Mouse (Mus musculus) hindbrain, embryonic 15.5 days (tissue): ENCODE measurements around the gene Olfr432. TPM values are rescaled to one million over a fixed set of nuclear protein-coding genes. Genes with fewer than 3 reads are reported as not detected.

Experiments used
- ATAC-seq: fragments of 200-750 bp; cut with Nextera tagmentation; 2 replicates; pipeline ENCODE4 v1.8.0; 2017; ENCODE audit warnings: low read depth, moderate number of reproducible peaks, moderate TSS enrichment; ENCODE audit not compliant: low FRiP score
- H3K27ac ChIP-seq: fragments of 300-500 bp; sonication (generic); replicated peaks from 2 replicates; pipeline ENCODE4 v1.5.1; 2015; ENCODE audit warnings: mild to moderate bottlenecking, inconsistent platforms
- H3K27me3 ChIP-seq: fragments of 300-500 bp; sonication (generic); 2 replicates; pipeline ENCODE4 v1.6.1; 2015; ENCODE audit warnings: control low read depth, inconsistent platforms
- H3K36me3 ChIP-seq: fragments of 300-500 bp; sonication (generic); 2 replicates; pipeline ENCODE4 v1.6.1; 2015; ENCODE audit warnings: control low read depth, inconsistent platforms
- H3K4me1 ChIP-seq: fragments of 300-500 bp; sonication (generic); replicated peaks from 2 replicates; pipeline ENCODE4 v1.6.1; 2015; ENCODE audit warnings: control low read depth, inconsistent platforms
- H3K4me2 ChIP-seq: fragments of 300-500 bp; sonication (generic); 2 replicates; pipeline ENCODE4 v1.6.1; 2015; ENCODE audit warnings: moderate library complexity, mild to moderate bottlenecking, inconsistent platforms
- H3K4me3 ChIP-seq: fragments of 300-500 bp; sonication (generic); 2 replicates; pipeline ENCODE4 v1.5.1; 2015; ENCODE audit warnings: mild to moderate bottlenecking, inconsistent platforms
- H3K9ac ChIP-seq: fragments of 300-500 bp; sonication (generic); 2 replicates; pipeline ENCODE4 v1.6.1; 2015; ENCODE audit warnings: inconsistent platforms
- H3K9me3 ChIP-seq: fragments of 300-500 bp; sonication (generic); 2 replicates; pipeline ENCODE4 v1.6.1; 2016; ENCODE audit warnings: control low read depth, inconsistent platforms
- WGBS: fragments of 180-500 bp; shearing (Covaris S2); methylation state at CpG from one replicate; pipeline ENCODE4 v1.1.7; 2015; 5-methylcytosine and 5-hydroxymethylcytosine counted together
- polyA plus RNA-seq: library from polyadenylated mRNA; unstranded; fragments of >200 nt; fragmentation: Nextera tagmentation; extraction: Ambion mirVana; gene quantifications from 2 replicates; pipeline ENCODE4 v1.2.1, GENCODE M21; 2015

Gene Olfr432
- polyA plus RNA-seq, 1 experiment from 2014 or later, result not detected

GRCm38 (mm10) chr1:174051515-174051914 lies 2.5 kb downstream of the Olfr432 start:
- no peak overlapping the region for H3K27ac ChIP-seq
- 91% methylated on average over 4 of the region's 4 CpGs for WGBS
- H3K4me2 ChIP-seq, result no peak overlapping the region
- H3K27me3 ChIP-seq, result no peaks in the 10 kb centered on the region
- no peaks in the 10 kb centered on the region for H3K4me1 ChIP-seq
- H3K9me3 ChIP-seq, result no peaks in the 10 kb centered on the region
- H3K9ac ChIP-seq, result no peak overlapping the region
- ATAC-seq, result no peak
- no peak overlapping the region for H3K4me3 ChIP-seq
- no peaks in the 10 kb centered on the region for H3K36me3 ChIP-seq

- 88% methylated on average over 5 of the region's 5 CpGs for WGBS
- Histone ChIP-seq H3K9ac (no peak overlapping the region), H3K27me3 (no peaks in the 10 kb centered on the region), H3K36me3 (no peaks in the 10 kb centered on the region), H3K4me2 (no peak overlapping the region), H3K4me3 (no peak overlapping the region), H3K9me3 (no peaks in the 10 kb centered on the region), H3K27ac (no peak overlapping the region), H3K4me1 (no peaks in the 10 kb centered on the region)
- no peak for ATAC-seq
These were observed 3.0 kb downstream of the Olfr432 start for GRCm38 (mm10) chr1:174051931-174052536.

GRCm38 (mm10) chr1:174052981-174053380 lies 4.0 kb downstream of the Olfr432 start:
- ATAC-seq, result no peak
- H3K4me2 ChIP-seq, result no peak overlapping the region
- WGBS, result 89% methylated on average over 3 of the region's 3 CpGs

GRCm38 (mm10) chr1:174055248-174055647 lies 6.2 kb downstream of the Olfr432 start:
- Histone ChIP-seq H3K4me2 (no peak overlapping the region), H3K27me3 (no peaks in the 10 kb centered on the region), H3K9ac (no peak overlapping the region), H3K9me3 (no peaks in the 10 kb centered on the region), H3K36me3 (no peaks in the 10 kb centered on the region), H3K4me3 (no peak overlapping the region), H3K4me1 (no peaks in the 10 kb centered on the region), H3K27ac (no peak overlapping the region)
- 84% methylated on average over 2 of the region's 2 CpGs for WGBS
- ATAC-seq, result no peak

More at GRCm38 (mm10) chr1:174052981-174053380, 4.0 kb downstream of the Olfr432 start:
- no peaks in the 10 kb centered on the region for H3K36me3 ChIP-seq
- no peak overlapping the region for H3K9ac ChIP-seq
- no peaks in the 10 kb centered on the region for H3K9me3 ChIP-seq
- H3K27ac ChIP-seq, result no peak overlapping the region
- H3K4me1 ChIP-seq, result no peaks in the 10 kb centered on the region
- H3K27me3 ChIP-seq, result no peaks in the 10 kb centered on the region
- no peak overlapping the region for H3K4me3 ChIP-seq

- H3K27me3 ChIP-seq, result no peaks in the 10 kb centered on the region
- no peak within 1 kb of the TSS for H3K4me3 ChIP-seq
- H3K9ac ChIP-seq, result no peak within 1 kb of the TSS
- no peaks in the 10 kb centered on the region for H3K9me3 ChIP-seq
- no peak within 1 kb of the TSS for H3K27ac ChIP-seq
- no peaks in the 10 kb centered on the region for H3K36me3 ChIP-seq
- no peaks in the 10 kb centered on the region for H3K4me1 ChIP-seq
- no peak within 1 kb of the TSS for H3K4me2 ChIP-seq
- no peak for ATAC-seq
- WGBS, result 85% methylated on average over 3 of the region's 3 CpGs
These were observed 17.3 kb downstream of the Olfr432 start, which contains the start of gene Olfr430 for GRCm38 (mm10) chr1:174066305-174066704. TSS of gene Olfr430 (plus strand) at chr1:174066605.

GRCm38 (mm10) chr1:174084031-174084430 lies 35.0 kb downstream of the Olfr432 start, which contains the start of gene Olfr429:
TSS of gene Olfr429 (plus strand) at chr1:174084331.
- Histone ChIP-seq H3K27me3 (no peaks in the 10 kb centered on the region), H3K27ac (no peak within 1 kb of the TSS), H3K36me3 (no peaks in the 10 kb centered on the region), H3K4me2 (no peak within 1 kb of the TSS), H3K4me1 (no peaks in the 10 kb centered on the region), H3K9me3 (no peaks in the 10 kb centered on the region), H3K4me3 (no peak within 1 kb of the TSS), H3K9ac (no peak within 1 kb of the TSS)
- WGBS, result 97% methylated on average over 2 of the region's 2 CpGs
- no peak for ATAC-seq

GRCm38 (mm10) chr1:174096591-174096990 lies 47.6 kb downstream of the Olfr432 start, which contains the start of gene Olfr427:
TSS of gene Olfr427 (plus strand) at chr1:174096891.
- Histone ChIP-seq H3K9me3 (no peaks in the 10 kb centered on the region), H3K4me3 (no peak within 1 kb of the TSS), H3K27ac (no peak within 1 kb of the TSS), H3K9ac (no peak within 1 kb of the TSS), H3K36me3 (no peaks in the 10 kb centered on the region), H3K4me1 (no peaks in the 10 kb centered on the region), H3K4me2 (no peak within 1 kb of the TSS), H3K27me3 (no peaks in the 10 kb centered on the region)
- ATAC-seq, result no peak
- 89% methylated on average over 1 of the region's 1 CpGs for WGBS

GRCm38 (mm10) chr1:174103735-174104134 lies 54.7 kb downstream of the Olfr432 start:
- no peaks in the 10 kb centered on the region for H3K4me1 ChIP-seq
- no peaks in the 10 kb centered on the region for H3K27me3 ChIP-seq
- H3K9me3 ChIP-seq, result no peaks in the 10 kb centered on the region
- no peak for ATAC-seq
- no peaks in the 10 kb centered on the region for H3K36me3 ChIP-seq
- no peak overlapping the region for H3K9ac ChIP-seq
- H3K27ac ChIP-seq, result no peak overlapping the region
- 74% methylated on average over 2 of the region's 2 CpGs for WGBS
- H3K4me3 ChIP-seq, result no peak overlapping the region
- no peak overlapping the region for H3K4me2 ChIP-seq

Other genes with a start within 250 kb of the Olfr432 start
- 0.45 and 2.0 TPM in 2 replicates for gene Ifi211, start 136.2 kb upstream of the Olfr432 start, polyA plus RNA-seq
- gene Mndal, start 106.7 kb upstream of the Olfr432 start, polyA plus RNA-seq, result 0.54 and 1.9 TPM in 2 replicates
- gene Ifi203, start 106.5 kb upstream of the Olfr432 start, polyA plus RNA-seq, result 0.79 and 1.0 TPM in 2 replicates
- gene Ifi202b, start 66.5 kb upstream of the Olfr432 start, polyA plus RNA-seq, result not detected in 2 replicates
- gene Ifi205, start 17.4 kb upstream of the Olfr432 start, polyA plus RNA-seq, result 0.71 TPM in 1 of 2 replicates, not detected in the other
- not detected in 2 replicates for gene Olfr433, start 8.5 kb upstream of the Olfr432 start, polyA plus RNA-seq
- not detected in 2 replicates for gene Olfr430, start 17.4 kb downstream of the Olfr432 start, polyA plus RNA-seq
- not detected in 2 replicates for gene Olfr429, start 35.1 kb downstream of the Olfr432 start, polyA plus RNA-seq
- not detected in 2 replicates for gene Olfr427, start 47.7 kb downstream of the Olfr432 start, polyA plus RNA-seq
- gene Olfr231, start 72.0 kb downstream of the Olfr432 start, polyA plus RNA-seq, result not detected in 2 replicates
- gene Olfr424, start 82.3 kb downstream of the Olfr432 start, polyA plus RNA-seq, result not detected in 2 replicates
- gene Olfr420, start 106.4 kb downstream of the Olfr432 start, polyA plus RNA-seq, result not detected in 2 replicates
- gene Spta1, start 123.6 kb downstream of the Olfr432 start, polyA plus RNA-seq, result 0.12 and 0.18 TPM in 2 replicates
- not detected in 2 replicates for gene Olfr419, start 202.9 kb downstream of the Olfr432 start, polyA plus RNA-seq